Mouse (Mus musculus) megakaryocyte, embryonic 14.5 days (primary cell): Measurements from ENCODE around the gene Phf23.

Experiments
- FLI1 ChIP-seq: IDR thresholded peaks from 2 replicates; pipeline ENCODE4 v1.6.1; 2012; ENCODE audit warnings: low read length, inconsistent platforms, mixed read lengths
- GATA1 ChIP-seq: IDR thresholded peaks from 3 replicates; pipeline ENCODE4 v1.6.1; 2012; ENCODE audit warnings: mixed read lengths, low read length, inconsistent platforms, borderline replicate concordance

DNA sequence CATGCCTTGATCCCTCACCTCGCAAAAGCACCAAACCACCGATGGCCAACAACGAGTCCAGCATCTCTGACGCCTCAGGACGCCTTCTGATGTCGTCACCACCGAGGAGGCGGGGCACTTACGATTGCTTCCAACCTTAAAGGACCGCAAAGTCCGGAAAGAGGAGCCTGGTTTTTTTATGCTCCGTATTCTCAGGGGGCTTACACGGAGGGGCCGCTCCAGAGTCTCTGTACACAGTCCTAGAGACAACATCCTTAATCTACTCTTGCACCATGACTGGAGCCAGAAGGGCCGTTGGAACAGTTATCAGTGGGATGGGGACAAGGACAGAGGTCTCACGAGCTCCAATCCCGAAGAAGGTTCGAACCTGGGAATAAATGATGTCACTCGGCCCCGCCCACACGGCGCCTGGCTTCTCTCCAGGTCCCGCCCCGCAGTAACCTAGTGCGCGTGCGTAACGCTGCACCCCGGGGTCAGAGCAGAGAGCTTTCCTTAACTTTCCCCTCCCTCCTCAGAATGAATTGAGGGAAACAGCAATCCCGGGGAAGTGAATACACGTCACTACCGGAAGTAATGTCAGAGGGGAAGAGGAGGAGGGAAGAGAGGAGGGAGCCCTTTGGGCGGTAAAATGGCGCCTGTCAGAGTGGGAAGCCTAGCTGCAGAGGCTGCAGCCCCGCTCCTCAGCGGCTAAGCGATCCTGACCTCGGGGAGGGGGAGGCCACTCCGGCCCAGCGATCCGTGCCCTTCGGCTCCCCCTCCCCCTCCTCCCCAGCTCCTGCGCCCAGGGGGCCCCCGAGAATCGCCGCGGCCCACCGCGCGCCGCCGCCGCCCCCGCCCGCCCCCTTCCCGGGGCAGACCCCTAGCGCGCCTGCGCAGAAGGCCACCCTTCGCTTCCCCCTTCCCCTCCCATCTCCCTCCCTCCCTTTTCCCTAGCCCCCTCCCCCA, 15.1 kb upstream of the Phf23 start:
- no peak for TF ChIP-seq GATA1
- TF ChIP-seq FLI1 = peak; percentile 90; the same call in 1 of the 2 replicates
